Mouse (Mus musculus) embryonic stem cell, embryonic (primary cell): ENCODE data around the gene Itpr2.

Source experiments
- CTCF ChIA-PET, 4 experiments: fragments of 300-600 bp in 2 of 4; fragments of 350-600 bp in 2 of 4; sonication (Branson Sonifier 250); formaldehyde crosslinking; loops; one replicate each; lab custom pipeline; 2022; ENCODE audit warnings: inconsistent platforms in 2 of 4; lab: Charles Lee
- POLR2A ChIA-PET, 4 experiments: fragments of 300-600 bp in 2 of 4; fragments of 350-600 bp in 2 of 4; sonication (Branson Sonifier 250); formaldehyde crosslinking; loops; one replicate each; lab custom pipeline; 2022; ENCODE audit warnings: antibody characterized with exemption in 4 of 4, inconsistent platforms in 1 of 4; lab: Charles Lee

Gene Itpr2

DNA sequence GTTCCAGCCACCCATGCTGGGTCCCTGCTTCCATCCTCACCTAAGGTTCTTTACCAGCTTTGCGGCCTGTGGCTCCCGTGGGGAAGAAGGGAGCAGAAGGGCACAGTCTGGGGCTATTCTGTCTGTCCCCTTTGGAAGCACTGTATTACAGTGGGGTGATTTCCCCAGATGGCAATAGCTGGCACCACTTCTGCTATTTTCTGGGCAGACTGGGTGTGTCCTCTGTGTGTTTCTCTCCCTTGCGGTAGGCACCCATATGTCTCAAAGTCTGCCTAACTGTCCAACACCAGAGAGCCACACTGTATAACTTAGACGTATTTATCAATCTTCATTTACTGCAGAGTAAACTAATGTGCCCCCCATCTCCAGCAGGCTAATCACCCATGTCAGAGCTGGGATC lies 388.9 kb downstream of the Itpr2 start:
- CTCF ChIA-PET: no interaction called here
- POLR2A ChIA-PET: interaction anchor here in 1 of 4 experiments (0.6 kb wide), 1 partner anchor 27 kb away, joined by 4 read pairs; no protein-coding TSS in a partner anchor

DNA sequence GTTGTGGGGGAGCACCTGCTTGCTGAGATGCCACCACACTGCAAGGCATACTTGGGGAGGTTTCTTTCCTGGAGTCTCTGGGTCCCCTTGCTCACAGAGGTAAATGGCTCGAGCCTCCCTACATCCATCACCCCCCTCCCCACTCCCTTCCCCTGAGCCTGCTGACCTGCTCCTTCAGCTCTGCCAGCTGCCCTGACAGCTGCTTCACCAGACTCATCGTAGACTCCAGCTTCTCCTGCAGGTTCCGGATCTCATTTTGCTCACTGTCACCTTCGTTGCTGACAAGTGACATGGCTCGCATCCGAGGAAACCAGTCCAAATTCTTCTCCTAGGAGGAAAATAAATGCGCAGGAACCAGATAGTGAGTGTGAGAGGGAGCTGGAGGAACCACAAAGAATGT lies 389.8 kb downstream of the Itpr2 start:
- CTCF ChIA-PET: no interaction called here

DNA sequence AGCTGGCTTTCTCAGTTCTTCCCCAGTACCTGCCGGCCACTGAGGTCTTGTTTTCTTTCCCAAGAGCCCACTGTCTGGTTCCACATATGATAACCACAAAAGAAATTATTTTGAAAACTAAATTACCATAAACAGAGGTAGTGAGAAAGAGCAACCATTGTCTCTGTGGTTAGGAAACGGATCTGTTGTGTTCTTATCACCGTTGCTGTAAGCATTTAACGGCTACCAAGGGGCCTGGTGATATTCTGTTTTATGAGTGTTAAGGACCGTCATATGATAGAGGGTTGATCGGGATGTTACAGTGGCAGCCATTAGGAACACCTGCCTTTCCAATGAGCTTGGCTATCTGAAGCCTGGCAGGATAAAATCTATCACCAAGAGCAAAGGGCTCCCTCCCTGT lies 390.2 kb downstream of the Itpr2 start:
- ChIA-PET POLR2A (interaction anchor here in 1 of 4 experiments (0.7 to 0.9 kb wide), 3 partner anchors 11 to 146 kb away, joined by 3 read pairs; no protein-coding TSS in a partner anchor), CTCF (no interaction called here)

More for the DNA sequence above, 389.8 kb downstream of the Itpr2 start:
- POLR2A ChIA-PET: interaction anchor here in 1 of 4 experiments (0.9 kb wide), 2 partner anchors 11 to 146 kb away, joined by 3 read pairs; no protein-coding TSS in a partner anchor

DNA sequence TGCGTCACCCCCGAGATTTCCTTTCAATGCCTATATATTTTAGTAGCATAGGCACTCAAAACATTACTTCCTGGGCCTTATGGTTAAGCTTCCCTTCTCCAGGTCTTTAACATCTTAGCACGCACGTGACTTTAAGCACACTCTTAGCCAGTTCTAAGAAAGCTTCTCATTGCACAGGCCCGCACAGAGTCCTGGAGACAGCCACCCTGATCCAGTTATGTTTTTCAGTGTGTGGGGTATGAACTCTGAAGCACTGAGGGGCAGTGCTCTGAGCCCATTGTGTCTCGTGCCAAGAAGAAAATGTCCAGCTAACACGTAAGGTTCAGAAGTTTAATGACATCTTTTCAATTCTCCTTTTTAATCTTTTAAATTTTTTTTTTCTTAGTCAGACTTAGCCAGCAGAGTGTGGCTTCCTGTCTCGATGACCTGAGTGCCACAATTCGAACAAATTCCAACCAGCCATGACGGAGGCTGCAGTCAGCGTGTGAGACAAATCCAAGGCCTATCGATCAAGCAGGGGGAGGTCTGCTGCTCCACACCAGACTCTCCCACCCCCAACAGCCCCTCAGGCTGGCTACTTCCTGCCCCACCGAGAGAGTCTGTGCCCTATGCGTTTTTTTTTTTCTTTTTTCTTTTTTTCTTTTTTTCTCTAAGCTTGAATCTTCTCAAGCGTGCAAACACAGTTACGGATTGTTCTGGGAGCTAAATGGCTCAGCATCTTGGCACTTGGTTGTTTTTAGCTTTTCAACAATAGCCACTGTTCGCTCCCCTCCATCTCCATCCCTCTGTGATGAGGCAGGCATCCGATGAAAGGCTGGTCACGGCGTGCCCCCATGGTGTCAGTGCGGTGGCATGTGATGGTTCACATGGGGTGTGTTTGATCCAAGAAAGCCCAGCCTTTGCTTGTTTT lies 390.9 kb downstream of the Itpr2 start:
- CTCF ChIA-PET: no interaction called here
- POLR2A ChIA-PET: interaction anchor here in 1 of 4 experiments (0.7 to 0.9 kb wide), 2 partner anchors 118 to 145 kb away, joined by 3 read pairs; no protein-coding TSS in a partner anchor

- ChIA-PET POLR2A (no interaction called here), CTCF (no interaction called here)
Measured at GRCm38 (mm10) chr6:146110425-146110824, 391.6 kb downstream of the Itpr2 start.

GRCm38 (mm10) chr6:146108695-146109094 lies 393.3 kb downstream of the Itpr2 start:
- CTCF ChIA-PET: no interaction called here
- POLR2A ChIA-PET: no interaction called here

DNA sequence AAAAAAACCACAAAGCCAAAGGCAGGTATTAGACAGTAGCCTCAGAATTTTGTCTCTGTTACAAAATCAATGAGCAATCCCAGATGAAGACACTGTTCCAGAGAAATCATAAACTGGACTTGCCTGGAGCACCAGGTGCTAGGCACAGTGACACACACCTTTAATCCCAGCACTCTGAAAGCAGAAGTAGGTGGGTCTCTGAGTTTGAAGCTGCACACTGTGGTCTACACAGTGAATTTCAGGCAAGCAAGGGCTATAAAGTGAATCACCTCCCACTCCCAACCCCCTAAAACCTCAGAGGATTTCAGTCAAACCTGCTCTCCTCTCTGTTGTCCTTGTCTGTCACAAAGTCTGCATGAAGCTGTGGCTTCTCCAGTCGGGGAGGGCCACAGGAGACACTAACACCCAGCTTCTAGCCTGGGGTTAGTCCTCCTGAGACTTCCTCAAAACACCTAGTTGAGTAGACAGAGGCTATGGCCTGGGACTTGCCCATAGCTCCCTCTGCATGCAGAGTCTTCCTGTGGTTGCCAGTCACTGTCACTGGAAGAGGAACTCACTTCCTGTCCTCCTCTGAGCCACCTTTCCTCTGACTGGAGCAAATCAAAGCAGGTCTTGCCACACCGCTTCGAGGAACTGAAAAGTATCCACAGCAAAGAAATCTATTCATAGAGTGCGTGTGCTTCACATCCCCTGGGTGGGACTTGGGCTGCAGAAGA lies 394.7 kb downstream of the Itpr2 start:
- CTCF ChIA-PET: interaction anchor here in 1 of 4 experiments (1.0 kb wide), 1 partner anchor 165 kb away, joined by 5 read pairs; no protein-coding TSS in a partner anchor

DNA sequence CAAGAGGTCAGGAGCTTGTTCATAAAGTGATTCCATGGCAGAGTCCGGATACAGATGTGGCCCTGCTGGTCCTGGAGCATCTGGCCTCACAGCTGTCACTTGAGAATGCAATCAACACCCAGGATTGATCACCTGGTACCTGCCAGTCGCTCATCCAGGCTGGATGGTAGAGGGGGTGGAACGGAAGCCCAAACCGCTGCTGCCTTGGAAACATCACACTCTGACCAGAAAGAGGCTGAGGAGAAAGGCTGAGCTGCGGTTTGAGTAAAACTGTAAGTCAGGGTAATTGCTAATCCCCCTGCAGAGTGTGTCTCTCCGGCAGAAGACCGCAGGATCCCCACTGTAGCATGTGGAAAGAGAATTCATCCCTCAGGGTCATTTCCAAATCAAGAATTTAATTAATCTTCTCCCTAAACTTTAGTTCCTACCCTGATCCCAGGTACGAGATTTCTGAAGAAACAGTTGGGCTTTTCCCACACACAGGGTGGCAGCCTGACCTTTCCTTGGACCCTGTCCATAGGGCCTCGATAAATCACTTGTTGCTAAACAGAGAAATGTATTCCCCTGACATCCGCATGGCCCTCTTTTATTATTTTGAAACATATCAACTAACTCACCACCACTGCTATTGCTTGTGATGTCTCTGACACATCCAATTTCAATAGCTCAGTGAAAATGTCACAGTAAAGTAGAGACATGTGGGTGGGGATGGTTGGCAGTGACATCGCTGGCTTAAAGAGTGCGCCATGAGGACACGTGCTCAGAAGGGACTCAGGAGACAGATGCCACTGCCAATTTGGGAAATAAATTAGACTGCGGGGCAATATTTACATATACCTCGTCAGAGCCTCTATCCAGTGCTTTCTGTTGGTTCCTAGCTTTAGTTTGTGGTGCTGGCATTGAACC lies 418.7 kb downstream of the Itpr2 start:
- CTCF ChIA-PET: interaction anchor here in 1 of 4 experiments (1.3 kb wide), 1 partner anchor 253 kb away, joined by 3 read pairs; no protein-coding TSS in a partner anchor
- POLR2A ChIA-PET: interaction anchor here in 1 of 4 experiments (0.5 kb wide), 1 partner anchor 227 kb away, joined by 3 read pairs; no protein-coding TSS in a partner anchor

More for the DNA sequence above, 394.7 kb downstream of the Itpr2 start:
- POLR2A ChIA-PET: interaction anchor here in 1 of 4 experiments (0.7 kb wide), 1 partner anchor 151 kb away, joined by 3 read pairs; no protein-coding TSS in a partner anchor

GRCm38 (mm10) chr6:146082476-146082875 lies 419.5 kb downstream of the Itpr2 start:
- ChIA-PET POLR2A (interaction anchor here in 2 of 4 experiments (0.6 to 0.7 kb wide), 2 partner anchors 116 to 173 kb away, joined by 4 read pairs; no protein-coding TSS in a partner anchor), CTCF (interaction anchor here in 2 of 4 experiments (0.7 to 1.3 kb wide), 2 partner anchors 252 to 259 kb away, joined by 3 read pairs; no protein-coding TSS in a partner anchor)

- CTCF ChIA-PET: interaction anchor here in 2 of 4 experiments (0.6 to 1.3 kb wide), 3 partner anchors 175 to 1208 kb away, joined by 3 to 5 read pairs (median 3); no protein-coding TSS in a partner anchor
- POLR2A ChIA-PET: no interaction called here
Measured at GRCm38 (mm10) chr6:146081578-146081977, 420.4 kb downstream of the Itpr2 start.

DNA sequence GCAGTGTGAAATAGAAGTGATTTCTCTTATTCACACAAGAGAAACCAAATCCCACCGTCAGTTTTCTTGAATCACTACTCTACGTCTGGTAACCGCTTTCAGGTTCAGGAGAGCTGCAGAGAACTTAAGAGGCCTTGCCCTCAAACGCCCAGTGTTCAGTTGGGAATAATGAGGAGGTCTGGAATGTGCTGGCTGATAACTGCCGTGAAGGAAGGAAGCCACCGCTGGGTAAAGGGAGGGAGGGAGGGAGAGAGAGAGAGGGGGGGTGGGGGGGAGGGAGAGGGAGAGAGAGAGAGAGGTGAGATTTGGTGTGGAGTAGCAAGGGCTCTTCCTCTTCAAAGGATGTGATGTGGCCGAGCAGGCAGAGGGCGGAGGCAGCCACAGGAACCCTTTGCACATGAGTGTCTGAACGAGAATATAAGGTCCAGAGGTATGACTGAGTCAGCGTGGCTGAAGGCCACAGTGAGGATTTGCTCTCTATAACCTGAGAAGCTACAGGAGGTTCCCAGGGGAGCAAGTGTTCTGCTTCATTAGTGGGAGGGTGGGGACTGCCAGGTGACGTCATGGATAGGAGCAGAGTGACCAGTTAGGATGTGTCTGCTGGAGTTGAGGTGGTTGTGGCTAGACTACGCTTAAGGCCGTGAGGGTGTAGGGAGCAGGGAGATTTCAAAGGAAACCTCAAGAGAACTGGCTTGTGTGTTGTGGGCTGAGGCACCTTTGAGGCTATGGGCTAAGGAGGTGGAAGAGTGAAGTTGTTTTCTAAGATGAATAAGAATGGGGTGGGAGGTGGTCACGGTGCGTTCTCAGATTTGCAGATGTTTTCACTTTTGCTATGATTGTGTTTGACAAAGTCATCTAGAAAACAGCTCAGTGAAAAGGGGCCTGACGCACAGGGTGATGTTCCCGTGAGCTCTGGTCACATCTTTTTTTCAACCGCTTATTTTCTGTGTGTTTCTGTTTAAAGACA lies 421.2 kb downstream of the Itpr2 start:
- ChIA-PET POLR2A (interaction anchor here in 1 of 4 experiments (1.8 kb wide), 1 partner anchor 191 kb away, joined by 4 read pairs; no protein-coding TSS in a partner anchor), CTCF (interaction anchor here in 3 of 4 experiments (0.6 to 2.4 kb wide), 6 partner anchors 74 to 1209 kb away, joined by 3 to 11 read pairs (median 6); no protein-coding TSS in a partner anchor)

DNA sequence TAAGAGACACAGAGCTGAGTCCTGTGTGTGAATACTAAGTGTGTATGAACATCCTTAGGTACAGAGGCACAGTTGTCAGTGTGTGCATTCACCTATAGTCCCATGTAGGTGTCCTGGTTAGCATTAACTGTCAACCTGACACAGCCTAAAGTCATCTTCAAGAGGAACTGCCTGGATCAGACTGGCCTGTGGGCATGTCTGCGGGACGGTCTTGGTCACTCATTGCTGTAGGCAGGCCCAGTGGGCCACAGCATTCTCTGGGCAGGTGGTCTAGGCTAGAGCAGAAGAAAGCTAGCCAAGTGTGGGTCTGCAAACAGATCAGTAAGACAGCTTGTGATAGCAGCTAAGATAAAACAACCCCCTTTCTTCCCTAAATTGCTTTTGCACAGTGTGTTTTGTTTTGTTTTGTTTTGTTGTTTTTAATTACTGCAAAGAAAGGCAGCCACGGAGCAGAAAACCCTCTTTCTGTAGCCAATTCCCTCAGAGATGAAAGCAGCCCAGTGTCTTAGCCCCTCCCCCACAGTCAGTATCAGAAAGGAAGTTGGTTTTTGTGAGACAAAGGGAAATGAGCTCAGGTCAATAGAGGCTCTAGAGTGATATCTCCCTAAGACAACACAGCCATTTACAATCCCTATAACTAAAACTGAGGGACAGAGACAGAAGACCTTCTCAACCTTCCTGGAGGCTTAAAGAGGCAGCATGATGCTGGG lies 422.1 kb downstream of the Itpr2 start:
- POLR2A ChIA-PET: interaction anchor here in 1 of 4 experiments (1.3 to 1.8 kb wide), 2 partner anchors 46 to 192 kb away, joined by 4 read pairs; no protein-coding TSS in a partner anchor
- CTCF ChIA-PET: interaction anchor here (0.6 to 2.4 kb wide), 18 partner anchors 48 to 740 kb away, joined by 3 to 11 read pairs (median 4); no protein-coding TSS in a partner anchor

DNA sequence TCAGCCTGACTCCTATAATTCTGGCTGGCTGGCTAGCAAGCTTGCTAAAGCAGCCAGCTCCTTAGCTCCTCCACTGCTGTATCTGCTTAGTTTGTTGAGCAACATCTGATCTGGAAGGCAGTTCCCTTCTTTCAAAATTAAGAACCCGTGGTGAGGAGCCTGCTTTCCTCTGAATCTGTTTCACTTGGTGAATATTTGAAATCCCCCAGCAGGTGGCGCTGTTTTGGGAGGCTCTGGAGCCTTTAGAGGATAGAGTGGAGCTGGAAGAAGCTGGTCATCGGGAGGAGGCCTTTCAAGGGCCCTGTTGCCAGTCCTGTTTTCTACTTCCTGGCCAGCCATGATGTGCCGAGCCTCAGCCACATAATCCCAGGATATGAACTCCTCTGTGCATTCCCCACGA lies 422.8 kb downstream of the Itpr2 start:
- CTCF ChIA-PET: interaction anchor here (0.6 to 2.4 kb wide), 24 partner anchors 49 to 739 kb away, joined by 3 to 11 read pairs (median 3); no protein-coding TSS in a partner anchor
- POLR2A ChIA-PET: interaction anchor here in 1 of 4 experiments (1.3 to 1.8 kb wide), 2 partner anchors 46 to 193 kb away, joined by 4 read pairs; no protein-coding TSS in a partner anchor

DNA sequence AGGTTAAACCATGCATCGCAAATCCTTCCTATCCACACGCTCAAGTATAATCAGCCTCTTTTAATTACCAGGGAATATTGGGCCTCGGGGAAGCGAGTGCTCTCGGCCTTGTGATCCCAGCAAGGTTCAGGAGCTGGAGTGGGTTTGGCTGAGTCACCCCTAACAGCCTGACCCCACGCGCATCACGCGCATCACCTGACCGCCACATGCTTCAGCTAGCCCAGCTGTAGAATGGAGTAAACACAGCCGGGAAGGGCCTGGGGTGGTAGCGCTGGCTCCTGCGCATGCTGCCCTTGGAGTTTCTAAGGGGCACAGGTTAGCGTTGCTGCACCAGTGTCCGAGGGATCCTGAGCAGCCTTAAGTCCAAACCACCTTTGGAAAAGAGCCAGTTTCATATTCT lies 423.9 kb downstream of the Itpr2 start:
- CTCF ChIA-PET: interaction anchor here in 2 of 4 experiments (0.7 to 2.4 kb wide), 6 partner anchors 80 to 248 kb away, joined by 3 to 7 read pairs (median 4); no protein-coding TSS in a partner anchor
- POLR2A ChIA-PET: interaction anchor here in 1 of 4 experiments (0.6 to 2.7 kb wide), 5 partner anchors 37 to 222 kb away, joined by 3 to 10 read pairs (median 3); partner anchors contain the start of gene Bhlhe41
